Mouse (Mus musculus) cerebellum, adult 2 months (tissue): ENCODE measurements around the gene Arhgef11.

Experiments
- CTCF ChIP-seq: fragments of 200-500 bp; IDR thresholded peaks from 2 replicates; pipeline ENCODE4 v1.5.1; 2011; ENCODE audit warnings: low read depth, mild to moderate bottlenecking, control low read depth, low read length, moderate library complexity, borderline replicate concordance; ENCODE audit not compliant: insufficient read depth
- POLR2A ChIP-seq: fragments of 200-500 bp; IDR thresholded peaks from 2 replicates; pipeline ENCODE4 v1.6.1; 2011; ENCODE audit warnings: low read length, control low read depth, borderline replicate concordance; ENCODE audit not compliant: insufficient read depth

DNA sequence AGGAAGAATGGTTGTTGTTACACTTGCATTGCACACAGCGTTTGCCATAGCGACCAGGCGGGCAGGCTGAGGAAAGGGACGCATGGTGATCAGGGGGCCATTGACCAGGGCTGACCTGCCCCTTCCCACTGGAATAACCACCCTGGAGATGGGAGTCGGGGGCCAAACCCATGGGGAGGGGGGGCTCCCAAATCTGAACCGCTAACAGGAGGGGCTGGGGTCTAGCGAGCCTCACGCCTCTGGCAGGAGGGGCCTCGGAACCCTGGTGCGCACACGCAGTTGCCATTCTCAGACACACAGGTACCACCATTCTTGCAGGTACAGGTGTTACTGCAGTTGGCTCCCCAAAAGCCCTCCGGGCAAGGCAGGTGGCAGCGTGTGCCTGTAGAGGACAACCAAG, 136.5 kb downstream of the Arhgef11 start:
- TF ChIP-seq POLR2A (no peak), CTCF (no peak)
